In the genomic region with DNA sequence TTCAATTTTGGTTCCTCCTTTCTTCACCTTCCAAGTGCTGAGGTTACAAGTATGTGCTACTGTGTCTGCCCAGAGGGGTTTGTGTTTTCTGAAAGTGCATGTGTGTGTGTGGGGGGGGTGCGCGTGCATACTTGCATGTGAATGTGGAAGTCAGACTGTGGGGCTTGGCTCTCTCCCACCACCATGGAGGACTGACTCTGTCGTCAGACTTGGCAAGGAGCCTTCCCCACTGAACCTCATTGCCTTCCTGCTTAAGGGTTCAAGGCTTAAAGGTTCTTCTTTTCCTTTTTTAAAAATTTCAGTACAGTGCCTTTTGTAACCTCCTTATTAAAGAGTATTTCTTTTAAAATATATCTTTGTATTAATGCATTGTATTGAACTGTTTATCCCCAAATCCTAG, we compare ENCODE assay signal across 24 mouse cellular contexts. TPM values are rescaled to one million over a fixed set of nuclear protein-coding genes. Genes with fewer than 3 reads are reported as not detected.
"Had no signal": no experiment of that assay in that cellular context is flagged by ENCODE, and none has a peak within 500 bp of the region (broad histone marks: within the 10 kb centered on the region; RNA-seq: fewer than 3 reads in every experiment).

No protein-coding gene starts in this region.

- DNase-seq: lung, embryonic 14.5 days; lung, postnatal 10 days; midbrain, embryonic 14.5 days; retina, postnatal 1 day; right cerebral cortex, adult 18-20 months; right cerebral cortex, postnatal 25 days; right cerebral cortex, postnatal 4 days; spleen, adult 18-20 months; thymus, adult 18-20 months; thymus, postnatal 14 days; thymus, postnatal 36 days had no signal

RNA-seq across cellular contexts. Expression of gene Gm28038, which starts 47.9 kb away (rescaled TPM):
- polyA plus RNA-seq: liver, embryonic 16.5 days; lung, embryonic 14.5 days; lung, embryonic 16.5 days; midbrain, embryonic 10.5 days; midbrain, embryonic 12.5 days; midbrain, embryonic 14.5 days; midbrain, embryonic 16.5 days; myocyte; neural tube, embryonic 11.5 days; neural tube, embryonic 13.5 days; neural tube, embryonic 15.5 days; small intestine, adult 2 months; stomach, embryonic 14.5 days; stomach, embryonic 16.5 days; thymus, postnatal 0 days had no signal
